Mouse (Mus musculus) cortical plate, adult 2 months (tissue): ENCODE data around the gene Psmg3.

Source experiments
- CTCF ChIP-seq: fragments of 200-500 bp; IDR thresholded peaks from 2 replicates; pipeline ENCODE4 v1.5.1; 2011; ENCODE audit warnings: mild to moderate bottlenecking, control low read depth, low read length; ENCODE audit not compliant: insufficient read depth; ENCODE audit errors: extremely low read depth
- POLR2A ChIP-seq: fragments of 200-500 bp; IDR thresholded peaks from 2 replicates; pipeline ENCODE4 v1.6.1; 2011; ENCODE audit warnings: mild to moderate bottlenecking, low read length, control low read depth; ENCODE audit not compliant: insufficient read depth; ENCODE audit errors: extremely low read depth

DNA sequence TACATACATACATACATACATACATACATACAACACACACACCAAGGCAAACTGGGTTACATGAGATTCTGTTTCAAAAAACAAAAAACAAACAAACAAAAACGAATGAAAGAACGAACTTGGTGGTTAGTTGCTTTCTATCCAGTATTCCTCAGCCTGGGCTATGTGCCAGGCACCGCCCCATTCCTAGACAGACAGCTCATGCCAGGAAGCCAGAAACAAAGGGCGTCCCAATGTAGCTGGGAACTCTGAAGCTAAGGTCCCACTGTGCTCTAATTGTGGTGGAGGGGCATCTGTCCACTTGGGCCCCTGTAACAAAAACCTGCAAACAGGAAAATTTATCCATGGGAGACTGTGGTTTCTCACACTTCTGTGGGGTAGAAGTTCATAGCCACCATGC lies 36.1 kb upstream of the Psmg3 start:
- TF ChIP-seq CTCF (no peak), POLR2A (no peak)
